Mouse (Mus musculus): ENCODE results near the gene Scn4a. TPM values are rescaled to one million over a fixed set of nuclear protein-coding genes. Genes with fewer than 3 reads are reported as not detected.

The Scn4a gene
- polyA plus RNA-seq, 1 experiment: 0.16 TPM

GRCm38 (mm10) chr11:106276454-106276853, 76.6 kb downstream of the Scn4a start, which contains the start of gene Tcam1:
Gene Tcam1 (plus strand): TSS chr11:106276672.
- DNase-seq: peak; percentile 89 to 94
- TF ChIP-seq CTCF (IDR thresholded peaks at IDR 0.05; ENCODE audit: borderline replicate concordance, insufficient read depth, low read depth, low read length): peak; percentile 87
- no peak for TF ChIP-seq POLR2A (IDR thresholded peaks at IDR 0.05; ENCODE audit: borderline replicate concordance, insufficient read depth, low read length)
- peaks cover 5% of the 10 kb centered on the region; the same call in 1 of the 2 replicates for H3K4me1 ChIP-seq (ENCODE audit: control insufficient read depth, insufficient read depth, low read length)
- no peaks in the 10 kb centered on the region for H3K27me3 ChIP-seq (ENCODE audit: control insufficient read depth, insufficient read depth, low read length)
- peak within 1 kb of the TSS; percentile 42 for H3K4me3 ChIP-seq (replicated peaks; ENCODE audit: insufficient read depth, low read depth, low read length)
- WGBS: 5% methylated on average over 25 of the region's 25 CpGs
- H3K27ac ChIP-seq (ENCODE audit: insufficient read depth, low read length): no peak within 1 kb of the TSS

- no peak for TF ChIP-seq CTCF (IDR thresholded peaks at IDR 0.05; ENCODE audit: borderline replicate concordance, insufficient read depth, low read depth, low read length)
- TF ChIP-seq POLR2A (IDR thresholded peaks at IDR 0.05; ENCODE audit: borderline replicate concordance, insufficient read depth, low read length): no peak
- Histone ChIP-seq H3K27ac (ENCODE audit: insufficient read depth, low read length) (no peak overlapping the region), H3K4me3 (replicated peaks; ENCODE audit: insufficient read depth, low read depth, low read length) (no peak overlapping the region), H3K27me3 (ENCODE audit: control insufficient read depth, insufficient read depth, low read length) (no peaks in the 10 kb centered on the region), H3K4me1 (ENCODE audit: control insufficient read depth, insufficient read depth, low read length) (peaks cover 8% of the 10 kb centered on the region; the same call in 1 of the 2 replicates)
- DNase-seq: no peak
- WGBS: 85% methylated on average over 7 of the region's 7 CpGs
Measured at GRCm38 (mm10) chr11:106274971-106275411, 78.1 kb downstream of the Scn4a start.

- Histone ChIP-seq H3K4me3 (replicated peaks; ENCODE audit: insufficient read depth, low read depth, low read length) (no peak overlapping the region), H3K27me3 (ENCODE audit: control insufficient read depth, insufficient read depth, low read length) (no peaks in the 10 kb centered on the region), H3K27ac (ENCODE audit: insufficient read depth, low read length) (no peak overlapping the region), H3K4me1 (ENCODE audit: control insufficient read depth, insufficient read depth, low read length) (peaks cover 9% of the 10 kb centered on the region; the same call in 1 of the 2 replicates)
- WGBS: 93% methylated on average over 1 of the region's 1 CpGs
- TF ChIP-seq POLR2A (IDR thresholded peaks at IDR 0.05; ENCODE audit: borderline replicate concordance, insufficient read depth, low read length) (no peak), CTCF (IDR thresholded peaks at IDR 0.05; ENCODE audit: borderline replicate concordance, insufficient read depth, low read depth, low read length) (no peak)
- no peak for DNase-seq
Measured at GRCm38 (mm10) chr11:106274374-106274773, 78.7 kb downstream of the Scn4a start.

- 94% methylated on average over 6 of the region's 6 CpGs for WGBS
- TF ChIP-seq CTCF (IDR thresholded peaks at IDR 0.05; ENCODE audit: borderline replicate concordance, insufficient read depth, low read depth, low read length) (no peak), POLR2A (IDR thresholded peaks at IDR 0.05; ENCODE audit: borderline replicate concordance, insufficient read depth, low read length) (no peak)
- Histone ChIP-seq H3K27me3 (ENCODE audit: control insufficient read depth, insufficient read depth, low read length) (no peaks in the 10 kb centered on the region), H3K27ac (ENCODE audit: insufficient read depth, low read length) (no peak overlapping the region), H3K4me3 (replicated peaks; ENCODE audit: insufficient read depth, low read depth, low read length) (no peak overlapping the region), H3K4me1 (ENCODE audit: control insufficient read depth, insufficient read depth, low read length) (peaks cover 14% of the 10 kb centered on the region; the same call in 1 of the 2 replicates)
- DNase-seq: no peak
Measured at GRCm38 (mm10) chr11:106273811-106274210, 79.3 kb downstream of the Scn4a start.

GRCm38 (mm10) chr11:106273311-106273684, 79.8 kb downstream of the Scn4a start:
- H3K27ac ChIP-seq (ENCODE audit: insufficient read depth, low read length): peak overlapping the region; percentile 18
- TF ChIP-seq POLR2A (IDR thresholded peaks at IDR 0.05; ENCODE audit: borderline replicate concordance, insufficient read depth, low read length) (no peak), CTCF (IDR thresholded peaks at IDR 0.05; ENCODE audit: borderline replicate concordance, insufficient read depth, low read depth, low read length) (no peak)
- H3K27me3 ChIP-seq (ENCODE audit: control insufficient read depth, insufficient read depth, low read length): no peaks in the 10 kb centered on the region
- DNase-seq: no peak
- H3K4me3 ChIP-seq (replicated peaks; ENCODE audit: insufficient read depth, low read depth, low read length): peak overlapping the region; percentile 70
- WGBS: 6% methylated on average over 16 of the region's 16 CpGs
- H3K4me1 ChIP-seq (ENCODE audit: control insufficient read depth, insufficient read depth, low read length): peaks cover 14% of the 10 kb centered on the region; the same call in 1 of the 2 replicates

- under 1% methylated on average over 72 of the region's 72 CpGs for WGBS
- peaks cover 14% of the 10 kb centered on the region; the same call in 1 of the 2 replicates for H3K4me1 ChIP-seq (ENCODE audit: control insufficient read depth, insufficient read depth, low read length)
- H3K4me3 ChIP-seq (replicated peaks; ENCODE audit: insufficient read depth, low read depth, low read length): peak within 1 kb of the TSS; percentile 72
Measured at GRCm38 (mm10) chr11:106272644-106273310, 80.3 kb downstream of the Scn4a start, which contains the start of gene Smarcd2. Gene Smarcd2 (minus strand): TSS chr11:106272972.

GRCm38 (mm10) chr11:106271794-106272643, 81.1 kb downstream of the Scn4a start:
- WGBS: under 1% methylated on average over 41 of the region's 41 CpGs
- peaks cover 14% of the 10 kb centered on the region; the same call in 1 of the 2 replicates for H3K4me1 ChIP-seq (ENCODE audit: control insufficient read depth, insufficient read depth, low read length)
- H3K27ac ChIP-seq (ENCODE audit: insufficient read depth, low read length): peak overlapping the region; percentile 81
- DNase-seq: peak in 1 of 2 experiments; percentile 64
- H3K4me3 ChIP-seq (replicated peaks; ENCODE audit: insufficient read depth, low read depth, low read length): peak overlapping the region; percentile 72
- H3K27me3 ChIP-seq (ENCODE audit: control insufficient read depth, insufficient read depth, low read length): no peaks in the 10 kb centered on the region
- no peak for TF ChIP-seq CTCF (IDR thresholded peaks at IDR 0.05; ENCODE audit: borderline replicate concordance, insufficient read depth, low read depth, low read length)
- TF ChIP-seq POLR2A (IDR thresholded peaks at IDR 0.05; ENCODE audit: borderline replicate concordance, insufficient read depth, low read length): no peak

More at GRCm38 (mm10) chr11:106272644-106273310, 80.3 kb downstream of the Scn4a start, which contains the start of gene Smarcd2:
- peak; percentile 99 to 100 for DNase-seq
- Histone ChIP-seq H3K27ac (ENCODE audit: insufficient read depth, low read length) (peak within 1 kb of the TSS; percentile 81), H3K27me3 (ENCODE audit: control insufficient read depth, insufficient read depth, low read length) (no peaks in the 10 kb centered on the region)
- TF ChIP-seq CTCF (IDR thresholded peaks at IDR 0.05; ENCODE audit: borderline replicate concordance, insufficient read depth, low read depth, low read length): no peak
- TF ChIP-seq POLR2A (IDR thresholded peaks at IDR 0.05; ENCODE audit: borderline replicate concordance, insufficient read depth, low read length): peak; percentile 53; the same call in 1 of the 2 replicates

Measured in cerebellum, adult 2 months (tissue).